Mouse (Mus musculus): Measurements from ENCODE around the gene Ube2g1. TPM values are rescaled to one million over a fixed set of nuclear protein-coding genes. Genes with fewer than 3 reads are reported as not detected.
A peak's percentile ranks its signal among the peaks of the same experiment; 100 is the strongest.

The Ube2g1 gene
- 10 to 100 TPM; 65.6 to 72.0 TPM for total RNA-seq (2021)

GRCm38 (mm10) chr11:72606694-72607407 lies at the start of gene Ube2g1:
TSS of gene Ube2g1 (plus strand) at chr11:72607283.
- intact Hi-C loops (cut with DNase I) = no loop called here
- peak; percentile 99 for DNase-seq

- intact Hi-C loops (cut with DNase I) = no loop called here
- DNase-seq = no peak
Observed at GRCm38 (mm10) chr11:72558155-72558554, 48.9 kb upstream of the Ube2g1 start.

- no peak for DNase-seq
- intact Hi-C loops (cut with DNase I) = loop anchor here (10.0 kb wide), 3 partner anchors 106 to 336 kb away; no protein-coding TSS in a partner anchor
Observed at GRCm38 (mm10) chr11:72560661-72561060, 46.4 kb upstream of the Ube2g1 start.

- intact Hi-C loops (cut with DNase I) = loop anchor here (10.0 kb wide), 3 partner anchors 110 to 340 kb away; no protein-coding TSS in a partner anchor
Observed at GRCm38 (mm10) chr11:72564232-72564807, 42.8 kb upstream of the Ube2g1 start.

GRCm38 (mm10) chr11:72566304-72566703 lies 40.8 kb upstream of the Ube2g1 start:
- DNase-seq = no peak
- intact Hi-C loops (cut with DNase I) = loop anchor here (10.0 kb wide), 3 partner anchors 112 to 342 kb away; no protein-coding TSS in a partner anchor

More at GRCm38 (mm10) chr11:72564232-72564807, 42.8 kb upstream of the Ube2g1 start:
- DNase-seq = peak; percentile 22

GRCm38 (mm10) chr11:72566816-72567338 lies 40.2 kb upstream of the Ube2g1 start:
- DNase-seq = no peak
- intact Hi-C loops (cut with DNase I) = loop anchor here (10.0 kb wide), 3 partner anchors 112 to 342 kb away; no protein-coding TSS in a partner anchor

GRCm38 (mm10) chr11:72569051-72569450 lies 38.0 kb upstream of the Ube2g1 start:
- DNase-seq = no peak
- intact Hi-C loops (cut with DNase I) = loop anchor here (10.0 kb wide), 3 partner anchors 114 to 344 kb away; no protein-coding TSS in a partner anchor

- DNase-seq = no peak
- intact Hi-C loops (cut with DNase I) = loop anchor here (5.0 to 10.0 kb wide), 4 partner anchors 115 to 345 kb away; no protein-coding TSS in a partner anchor
Observed at GRCm38 (mm10) chr11:72569671-72570318, 37.3 kb upstream of the Ube2g1 start.

- intact Hi-C loops (cut with DNase I) = loop anchor here (5.0 kb wide), 1 partner anchor 152 kb away; no protein-coding TSS in a partner anchor
- DNase-seq = peak; percentile 85
Observed at GRCm38 (mm10) chr11:72570319-72570979, 36.6 kb upstream of the Ube2g1 start.

- intact Hi-C loops (cut with DNase I) = loop anchor here (5.0 kb wide), 1 partner anchor 148 kb away; no protein-coding TSS in a partner anchor
- DNase-seq = peak; percentile 25
Observed at GRCm38 (mm10) chr11:72573819-72574218, 33.3 kb upstream of the Ube2g1 start.

- intact Hi-C loops (cut with DNase I) = no loop called here
- DNase-seq = peak; percentile 60
Observed at GRCm38 (mm10) chr11:72576111-72576465, 31.0 kb upstream of the Ube2g1 start.

- DNase-seq = peak; percentile 63
- intact Hi-C loops (cut with DNase I) = no loop called here
Observed at GRCm38 (mm10) chr11:72576466-72577351, 30.4 kb upstream of the Ube2g1 start.

- intact Hi-C loops (cut with DNase I) = no loop called here
- no peak for DNase-seq
Observed at GRCm38 (mm10) chr11:72578471-72578870, 28.6 kb upstream of the Ube2g1 start.

GRCm38 (mm10) chr11:72581609-72582447 lies 25.3 kb upstream of the Ube2g1 start:
- DNase-seq = no peak
- intact Hi-C loops (cut with DNase I) = no loop called here

GRCm38 (mm10) chr11:72582448-72582705 lies 24.7 kb upstream of the Ube2g1 start:
- intact Hi-C loops (cut with DNase I) = no loop called here
- DNase-seq = no peak

- intact Hi-C loops (cut with DNase I) = no loop called here
- DNase-seq = no peak
Observed at GRCm38 (mm10) chr11:72583092-72583491, 24.0 kb upstream of the Ube2g1 start.

- no peak for DNase-seq
- intact Hi-C loops (cut with DNase I) = no loop called here
Observed at GRCm38 (mm10) chr11:72586570-72586969, 20.5 kb upstream of the Ube2g1 start.

GRCm38 (mm10) chr11:72587537-72588233 lies 19.4 kb upstream of the Ube2g1 start:
- intact Hi-C loops (cut with DNase I) = no loop called here
- DNase-seq = no peak

All from left cerebral cortex, postnatal 4 days (tissue).